Mouse (Mus musculus) cerebellum, adult 2 months (tissue): ENCODE measurements at regions not wholly inside any gene's neighbourhood (a gene's known extent, or its start where the extent isn't known, plus 50 kb on each side); places are given as distances from the start of the nearest gene placed in this dataset.

Source experiments
- CTCF ChIP-seq: fragments of 200-500 bp; IDR thresholded peaks from 2 replicates; pipeline ENCODE4 v1.5.1; 2011; ENCODE audit warnings: low read depth, mild to moderate bottlenecking, control low read depth, low read length, moderate library complexity, borderline replicate concordance; ENCODE audit not compliant: insufficient read depth
- POLR2A ChIP-seq: fragments of 200-500 bp; IDR thresholded peaks from 2 replicates; pipeline ENCODE4 v1.6.1; 2011; ENCODE audit warnings: low read length, control low read depth, borderline replicate concordance; ENCODE audit not compliant: insufficient read depth

GRCm38 (mm10) chr4:153652841-153653240 lies 170.2 kb upstream of the Ajap1 start:
- TF ChIP-seq CTCF (no peak), POLR2A (no peak)
